In genomic region chr5:122526405-122526804, GRCm38 (mm10) we compare ENCODE assay signal across 10 mouse cellular contexts. TPM values are rescaled to one million over a fixed set of nuclear protein-coding genes. Genes with fewer than 3 reads are reported as not detected.
A peak's percentile ranks its signal among the peaks of the same experiment; 100 is the strongest.
DNase-seq lines count a peak whose midpoint lies in the region; ATAC-seq lines count a peak whose summit lies in the region.
"Had no signal": no experiment of that assay in that cellular context is flagged by ENCODE, and none has a peak within 500 bp of the region (broad histone marks: within the 10 kb centered on the region; RNA-seq: fewer than 3 reads in every experiment).

No protein-coding gene starts in this region.

- peak overlapping the region; percentile 94 for H3K27ac ChIP-seq in heart, embryonic 12.5 days (ENCODE audit: poor library complexity, severe bottlenecking)

- H3K27me3 ChIP-seq in heart, embryonic 12.5 days (replicated peaks), result no peaks in the 10 kb centered on the region
- H3K27me3 ChIP-seq: embryonic facial prominence, embryonic 12.5 days had no signal

- no peaks in the 10 kb centered on the region for H3K36me3 ChIP-seq in heart, embryonic 12.5 days
- H3K36me3 ChIP-seq: embryonic facial prominence, embryonic 12.5 days had no signal

- 88% methylated on average over 9 of the region's 9 CpGs for WGBS in heart, embryonic 12.5 days

- no peak overlapping the region for H3K4me3 ChIP-seq in heart, embryonic 12.5 days
- H3K4me3 ChIP-seq: embryonic facial prominence, embryonic 12.5 days; megakaryocyte, embryonic 14.5 days had no signal

- H3K9me3 ChIP-seq in heart, embryonic 12.5 days (replicated peaks), result no peaks in the 10 kb centered on the region
- H3K9me3 ChIP-seq: embryonic facial prominence, embryonic 12.5 days had no signal

- peaks cover 80% of the 10 kb centered on the region for H3K4me1 ChIP-seq in heart, embryonic 12.5 days (replicated peaks)
- H3K4me1 ChIP-seq: megakaryocyte, embryonic 14.5 days had no signal

- no peak overlapping the region for H3K4me2 ChIP-seq in heart, embryonic 12.5 days
- H3K4me2 ChIP-seq: embryonic facial prominence, embryonic 12.5 days had no signal

- no peak overlapping the region for H3K9ac ChIP-seq in heart, embryonic 12.5 days
- H3K9ac ChIP-seq: embryonic facial prominence, embryonic 12.5 days had no signal

- no peak for ATAC-seq in heart, embryonic 12.5 days (ENCODE audit: insufficient number of reproducible peaks, low FRiP score)

- peak; percentile 34 for DNase-seq in adrenal gland, postnatal 10 days
- DNase-seq in adrenal gland, adult 2 months, result no peak
- peak; percentile 54 for DNase-seq in kidney, adult 9 months
- DNase-seq in kidney, postnatal 10 days, result no peak
- peak; percentile 65 to 81 for DNase-seq in layer of hippocampus, postnatal 14 days (ENCODE audit: low spot score in 2 of 2)
- no peak for DNase-seq in T-cell, adult 2 months (ENCODE audit: low spot score)
- DNase-seq in embryo, embryonic 10 days (ENCODE audit: low spot score), result no peak

RNA-seq across cellular contexts. Expression of gene Atp2a2, which starts 24.4 kb away (rescaled TPM):
- 100 to 1,000 TPM; 202 to 226 TPM for total RNA-seq in adrenal gland, postnatal 10 days (2021)
- total RNA-seq in adrenal gland, adult 2 months (2021), result 100 to 1,000 TPM; 159 to 186 TPM
- polyA plus RNA-seq in adrenal gland, adult 2 months (2012; rRNA removed), result 50.5 and 66.8 TPM in 2 replicates
- polyA plus RNA-seq in heart, embryonic 12.5 days (2016; fragmentation: Nextera tagmentation; extraction: Ambion mirVana), result 414 and 424 TPM in 2 replicates
- total RNA-seq in layer of hippocampus, postnatal 14 days (2021), result 100 to 1,000 TPM; 659 to 669 TPM

Comparison
In these comparisons a context has a peak if more than half of its experiments do, and no peak if none do; other contexts are left out.
1. DNase-seq: peak in adrenal gland, postnatal 10 days (single experiment), kidney, adult 9 months (single experiment) and layer of hippocampus, postnatal 14 days (2 of 2); none in adrenal gland, adult 2 months (single experiment), kidney, postnatal 10 days (single experiment), T-cell, adult 2 months (single experiment) and embryo, embryonic 10 days (single experiment).